Mouse (Mus musculus) hindbrain, embryonic 13.5 days (tissue): Measurements from ENCODE around the gene Ubald1. TPM values are rescaled to one million over a fixed set of nuclear protein-coding genes. Genes with fewer than 3 reads are reported as not detected.

Experiments
- ATAC-seq: fragments of 200-750 bp; cut with Nextera tagmentation; 2 replicates; pipeline ENCODE4 v1.8.0; 2017; ENCODE audit warnings: moderate TSS enrichment; ENCODE audit not compliant: low FRiP score
- H3K27ac ChIP-seq: fragments of 300-500 bp; sonication (generic); 2 replicates; pipeline ENCODE4 v1.5.1; 2015; ENCODE audit warnings: inconsistent platforms, mild to moderate bottlenecking, moderate library complexity
- H3K27me3 ChIP-seq: fragments of 300-500 bp; sonication (generic); 2 replicates; pipeline ENCODE4 v1.6.1; 2015; ENCODE audit warnings: mild to moderate bottlenecking, inconsistent platforms
- H3K36me3 ChIP-seq: fragments of 300-500 bp; sonication (generic); 2 replicates; pipeline ENCODE4 v1.6.1; 2015; ENCODE audit warnings: mild to moderate bottlenecking, inconsistent platforms
- H3K4me1 ChIP-seq: fragments of 300-500 bp; sonication (generic); replicated peaks from 2 replicates; pipeline ENCODE4 v1.6.1; 2015; ENCODE audit warnings: inconsistent platforms
- H3K4me2 ChIP-seq: fragments of 300-500 bp; sonication (generic); 2 replicates; pipeline ENCODE4 v1.6.1; 2015; ENCODE audit warnings: inconsistent platforms, mild to moderate bottlenecking, moderate library complexity
- H3K4me3 ChIP-seq: fragments of 300-500 bp; sonication (generic); 2 replicates; pipeline ENCODE4 v1.5.1; 2015; ENCODE audit warnings: mild to moderate bottlenecking, inconsistent platforms
- H3K9ac ChIP-seq: fragments of 300-500 bp; sonication (generic); 2 replicates; pipeline ENCODE4 v1.6.1; 2015; ENCODE audit warnings: mild to moderate bottlenecking, inconsistent platforms
- H3K9me3 ChIP-seq: fragments of 300-500 bp; sonication (generic); 2 replicates; pipeline ENCODE4 v1.6.1; 2016; ENCODE audit warnings: inconsistent platforms
- WGBS: fragments of 180-500 bp; shearing (Covaris S2); methylation state at CpG from one replicate; pipeline ENCODE4 v1.1.7; 2015; 5-methylcytosine and 5-hydroxymethylcytosine counted together
- polyA plus RNA-seq: library from polyadenylated mRNA; unstranded; fragments of >200 nt; fragmentation: Nextera tagmentation; extraction: Ambion mirVana; gene quantifications from 2 replicates; pipeline ENCODE4 v1.2.1, GENCODE M21; 2015

Ubald1 gene
- polyA plus RNA-seq, 1 experiment from 2014 or later = 53.7 TPM

GRCm38 (mm10) chr16:4896249-4897027, 16.3 kb upstream of the Ubald1 start:
- H3K27ac ChIP-seq = no peak overlapping the region
- WGBS = 79% methylated on average over 5 of the region's 5 CpGs
- H3K4me2 ChIP-seq = no peak overlapping the region
- peaks cover 3% of the 10 kb centered on the region; the same call in 1 of the 2 replicates for H3K36me3 ChIP-seq
- no peak overlapping the region for H3K9ac ChIP-seq
- H3K4me1 ChIP-seq = peaks cover 19% of the 10 kb centered on the region
- H3K9me3 ChIP-seq = no peaks in the 10 kb centered on the region
- no peak overlapping the region for H3K4me3 ChIP-seq
- ATAC-seq = no peak
- no peaks in the 10 kb centered on the region for H3K27me3 ChIP-seq

- no peaks in the 10 kb centered on the region for H3K9me3 ChIP-seq
- no peak overlapping the region for H3K4me3 ChIP-seq
- no peak overlapping the region for H3K4me2 ChIP-seq
- no peak overlapping the region for H3K27ac ChIP-seq
- peaks cover 21% of the 10 kb centered on the region; the same call in 1 of the 2 replicates for H3K4me1 ChIP-seq
- WGBS = 92% methylated on average over 7 of the region's 7 CpGs
- H3K27me3 ChIP-seq = no peaks in the 10 kb centered on the region
- peaks cover 3% of the 10 kb centered on the region; the same call in 1 of the 2 replicates for H3K36me3 ChIP-seq
- no peak overlapping the region for H3K9ac ChIP-seq
- no peak for ATAC-seq
These were observed 14.2 kb upstream of the Ubald1 start for GRCm38 (mm10) chr16:4894201-4894908.

GRCm38 (mm10) chr16:4892171-4892570, 12.1 kb upstream of the Ubald1 start:
- WGBS = 92% methylated on average over 6 of the region's 6 CpGs
- Histone ChIP-seq H3K9ac (no peak overlapping the region), H3K27me3 (no peaks in the 10 kb centered on the region), H3K9me3 (no peaks in the 10 kb centered on the region), H3K27ac (no peak overlapping the region), H3K36me3 (peaks cover 3% of the 10 kb centered on the region; the same call in 1 of the 2 replicates), H3K4me1 (peaks cover 39% of the 10 kb centered on the region), H3K4me2 (no peak overlapping the region), H3K4me3 (no peak overlapping the region)
- ATAC-seq = no peak

- H3K4me3 ChIP-seq = no peak overlapping the region
- WGBS = 72% methylated on average over 4 of the region's 4 CpGs
- no peak overlapping the region for H3K9ac ChIP-seq
- no peak for ATAC-seq
- H3K4me1 ChIP-seq = peaks cover 38% of the 10 kb centered on the region
- no peaks in the 10 kb centered on the region for H3K27me3 ChIP-seq
- peaks cover 3% of the 10 kb centered on the region; the same call in 1 of the 2 replicates for H3K36me3 ChIP-seq
- no peaks in the 10 kb centered on the region for H3K9me3 ChIP-seq
- H3K4me2 ChIP-seq = no peak overlapping the region
- no peak overlapping the region for H3K27ac ChIP-seq
These were observed 10.1 kb upstream of the Ubald1 start for GRCm38 (mm10) chr16:4890201-4890709.

- peaks cover 48% of the 10 kb centered on the region for H3K4me1 ChIP-seq
- WGBS = 2% methylated on average over 8 of the region's 8 CpGs
- peak overlapping the region; percentile 96 for H3K4me3 ChIP-seq
- H3K9me3 ChIP-seq = no peaks in the 10 kb centered on the region
- H3K27me3 ChIP-seq = no peaks in the 10 kb centered on the region
- no peaks in the 10 kb centered on the region for H3K36me3 ChIP-seq
- peak overlapping the region; percentile 95 for H3K9ac ChIP-seq
- H3K27ac ChIP-seq = peak overlapping the region; percentile 91
- no peak for ATAC-seq
- peak overlapping the region; percentile 90 for H3K4me2 ChIP-seq
These were observed 6.5 kb upstream of the Ubald1 start for GRCm38 (mm10) chr16:4886690-4887020.

- peak within 1 kb of the TSS; percentile 90 for H3K4me2 ChIP-seq
- H3K4me1 ChIP-seq = peaks cover 54% of the 10 kb centered on the region
- peak within 1 kb of the TSS; percentile 91 for H3K27ac ChIP-seq
- no peaks in the 10 kb centered on the region for H3K9me3 ChIP-seq
- ATAC-seq = peak; percentile 86
- peak within 1 kb of the TSS; percentile 96 for H3K4me3 ChIP-seq
- H3K27me3 ChIP-seq = no peaks in the 10 kb centered on the region
- H3K36me3 ChIP-seq = no peaks in the 10 kb centered on the region
- under 1% methylated on average over 51 of the region's 74 CpGs for WGBS
- peak within 1 kb of the TSS; percentile 95 for H3K9ac ChIP-seq
These were observed 5.9 kb upstream of the Ubald1 start, which contains the start of gene Mgrn1 for GRCm38 (mm10) chr16:4885760-4886689. Mgrn1 (plus strand) TSS chr16:4886249.

GRCm38 (mm10) chr16:4884930-4885329, 4.8 kb upstream of the Ubald1 start:
- no peak for ATAC-seq
- 96% methylated on average over 10 of the region's 10 CpGs for WGBS
- Histone ChIP-seq H3K4me1 (peaks cover 52% of the 10 kb centered on the region), H3K27me3 (no peaks in the 10 kb centered on the region), H3K36me3 (no peaks in the 10 kb centered on the region), H3K4me2 (peak overlapping the region; percentile 90), H3K9ac (no peak overlapping the region), H3K4me3 (no peak overlapping the region; the same call in 1 of the 2 replicates), H3K27ac (peak overlapping the region; percentile 91), H3K9me3 (no peaks in the 10 kb centered on the region)

GRCm38 (mm10) chr16:4881400-4882351, 1.6 kb upstream of the Ubald1 start:
- no peaks in the 10 kb centered on the region for H3K9me3 ChIP-seq

GRCm38 (mm10) chr16:4879708-4880124, 399 bp downstream of the Ubald1 start:
- ATAC-seq = peak; percentile 74
- Histone ChIP-seq H3K27ac (peak overlapping the region; percentile 99), H3K27me3 (no peaks in the 10 kb centered on the region), H3K4me2 (peak overlapping the region; percentile 89), H3K9ac (peak overlapping the region; percentile 88), H3K36me3 (peaks cover 19% of the 10 kb centered on the region), H3K4me1 (peaks cover 50% of the 10 kb centered on the region), H3K4me3 (peak overlapping the region; percentile 67), H3K9me3 (no peaks in the 10 kb centered on the region)
- under 1% methylated on average over 40 of the region's 40 CpGs for WGBS

More at GRCm38 (mm10) chr16:4881400-4882351, 1.6 kb upstream of the Ubald1 start:
- H3K4me1 ChIP-seq = peaks cover 42% of the 10 kb centered on the region
- peak overlapping the region; percentile 99 for H3K27ac ChIP-seq
- peak overlapping the region; percentile 89 for H3K4me2 ChIP-seq
- ATAC-seq = no peak
- peak overlapping the region; percentile 67 for H3K4me3 ChIP-seq
- peak overlapping the region; percentile 89 for H3K9ac ChIP-seq
- H3K36me3 ChIP-seq = no peaks in the 10 kb centered on the region; the same call in 1 of the 2 replicates
- H3K27me3 ChIP-seq = no peaks in the 10 kb centered on the region
- 80% methylated on average over 10 of the region's 10 CpGs for WGBS

- WGBS = under 1% methylated on average over 52 of the region's 54 CpGs
- Histone ChIP-seq H3K36me3 (peaks cover 24% of the 10 kb centered on the region), H3K9ac (peak overlapping the region; percentile 88), H3K4me2 (peak overlapping the region; percentile 89), H3K9me3 (no peaks in the 10 kb centered on the region), H3K27me3 (no peaks in the 10 kb centered on the region), H3K4me1 (peaks cover 50% of the 10 kb centered on the region), H3K4me3 (peak overlapping the region; percentile 67), H3K27ac (peak overlapping the region; percentile 99)
- peak; percentile 36 for ATAC-seq
These were observed 911 bp downstream of the Ubald1 start for GRCm38 (mm10) chr16:4879101-4879707.
